ENCODE assay signal across 18 mouse cellular contexts in genomic region chr11:53016358-53017021, GRCm38 (mm10).
"Had no signal": no experiment of that assay in that cellular context is flagged by ENCODE, and none has a peak within 500 bp of the region (broad histone marks: within the 10 kb centered on the region; RNA-seq: fewer than 3 reads in every experiment).

No protein-coding gene starts in this region.

- H3K4me2 ChIP-seq: intestine, embryonic 15.5 days; kidney, embryonic 15.5 days; limb, embryonic 12.5 days; limb, embryonic 15.5 days; liver, embryonic 11.5 days; midbrain, embryonic 11.5 days had no signal

- H3K36me3 ChIP-seq: intestine, embryonic 15.5 days; kidney, embryonic 15.5 days; limb, embryonic 12.5 days; limb, embryonic 15.5 days had no signal

- ATAC-seq: hindbrain, embryonic 16.5 days; intestine, embryonic 15.5 days; liver, postnatal 0 days had no signal

- H3K27ac ChIP-seq: intestine, embryonic 15.5 days; kidney, embryonic 15.5 days; limb, embryonic 12.5 days; limb, embryonic 15.5 days; liver, embryonic 14.5 days had no signal

- H3K4me3 ChIP-seq: intestine, embryonic 15.5 days; kidney, embryonic 15.5 days; limb, embryonic 12.5 days; limb, embryonic 15.5 days had no signal

- H3K9ac ChIP-seq: intestine, embryonic 15.5 days; kidney, embryonic 15.5 days; limb, embryonic 12.5 days; limb, embryonic 15.5 days; liver, embryonic 14.5 days; liver, postnatal 0 days had no signal

- H3K27me3 ChIP-seq: intestine, embryonic 15.5 days; kidney, embryonic 15.5 days; limb, embryonic 12.5 days; limb, embryonic 15.5 days had no signal

- H3K4me1 ChIP-seq: intestine, embryonic 15.5 days; kidney, embryonic 15.5 days; limb, embryonic 15.5 days had no signal

- H3K9me3 ChIP-seq: intestine, embryonic 15.5 days; kidney, embryonic 15.5 days; limb, embryonic 12.5 days; limb, embryonic 15.5 days had no signal

- DNase-seq: kidney, adult 11 months; kidney, adult 8-10 months; kidney, postnatal 10 days; kidney, postnatal 36 days; left cerebral cortex, postnatal 4 days; liver, postnatal 0 days; lung, postnatal 36 days; midbrain, embryonic 14.5 days; thymus, adult 18-20 months; thymus, postnatal 36 days had no signal
